Mouse (Mus musculus) erythroblast, embryonic 14.5 days (primary cell): Measurements from ENCODE around the gene Tmem163.

Source experiments
- GATA1 ChIP-seq: IDR thresholded peaks from 2 replicates; pipeline ENCODE4 v1.6.1; 2012; ENCODE audit warnings: low read length, inconsistent platforms, mixed read lengths
- TAL1 ChIP-seq: IDR thresholded peaks from 3 replicates; pipeline ENCODE4 v1.6.1; 2012; ENCODE audit warnings: low read length, inconsistent platforms, mixed read lengths

DNA sequence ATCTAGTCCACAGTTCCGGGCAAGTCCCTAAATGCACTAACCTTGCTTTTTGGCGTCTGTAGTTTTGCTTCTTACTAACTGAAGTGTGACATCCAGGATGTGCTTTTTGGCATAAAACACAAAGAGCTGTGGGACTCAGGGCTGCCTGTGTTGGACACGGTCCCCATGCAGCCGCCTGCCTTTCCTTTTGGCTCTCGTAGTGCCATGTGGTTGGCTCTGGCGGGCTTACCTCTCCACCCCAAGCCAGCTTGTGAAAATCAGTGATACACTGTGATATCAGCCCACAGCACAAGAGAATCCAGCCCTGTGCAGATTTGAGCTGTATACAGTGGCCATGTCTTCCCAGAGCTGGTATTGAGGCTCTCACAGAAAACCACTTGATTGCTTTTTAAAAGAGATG is 60.3 kb downstream of the Tmem163 start:
- TF ChIP-seq GATA1 = no peak
- no peak for TF ChIP-seq TAL1
